Mouse (Mus musculus): Measurements from ENCODE around the gene Sycp2. TPM values are rescaled to one million over a fixed set of nuclear protein-coding genes. Genes with fewer than 3 reads are reported as not detected.
"Not testable (repeated sequence)": the region's sequence is repeated elsewhere in the genome, so short reads cannot be mapped to it uniquely, and the experiment has no call there.

The Sycp2 gene
- polyA plus RNA-seq, 1 experiment from 2014 or later: 0.10 TPM

GRCm38 (mm10) chr2:178409024-178409423, 1.5 kb upstream of the Sycp2 start:
- H3K9ac ChIP-seq (replicated peaks; ENCODE audit: low read depth): no peak overlapping the region
- WGBS: 12% methylated on average over 1 of the region's 1 CpGs
- no peak for TF ChIP-seq EP300 (IDR thresholded peaks at IDR 0.05)
- TF ChIP-seq CTCF (IDR thresholded peaks at IDR 0.05): no peak
- no peak overlapping the region for H3K27ac ChIP-seq (ENCODE audit: low read length)
- H3K36me3 ChIP-seq (ENCODE audit: insufficient read depth, low read length): no peaks in the 10 kb centered on the region
- no peak overlapping the region for H3K4me2 ChIP-seq (replicated peaks; ENCODE audit: low read depth, low read length)
- H3K4me3 ChIP-seq (ENCODE audit: low read depth, low read length): no peak overlapping the region
- peaks cover 7% of the 10 kb centered on the region for H3K4me1 ChIP-seq (ENCODE audit: insufficient read depth, low read depth, low read length)
- H3K27me3 ChIP-seq (replicated peaks; ENCODE audit: insufficient read depth, low read length): 0 out of 2 replicates have a peak, but pooled peaks cover 2% of the 10 kb centered on the region
- DNase-seq (ENCODE audit: low spot score) (peak; percentile 55), ATAC-seq (no peak)
- H3K9me3 ChIP-seq (ENCODE audit: low read length): no peaks in the 10 kb centered on the region

DNA sequence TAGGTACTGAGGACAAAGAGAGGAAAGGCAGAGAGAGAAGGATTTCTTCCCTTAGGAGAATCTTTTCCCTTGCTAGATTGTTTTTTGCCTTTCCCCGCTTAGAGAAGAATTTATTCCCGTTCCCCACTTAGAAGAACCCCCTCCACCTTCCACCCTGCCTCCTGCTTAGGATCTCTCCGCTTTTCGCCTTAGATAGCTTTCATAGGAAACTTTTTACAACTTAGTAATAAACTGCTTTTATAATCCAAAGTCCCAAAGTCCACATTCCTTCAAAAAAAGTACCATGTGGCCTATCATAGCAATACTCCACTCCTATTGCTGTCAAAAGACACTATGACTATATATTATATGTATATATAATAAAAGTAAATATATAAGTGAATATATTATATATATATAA, 64.9 kb downstream of the Sycp2 start:
- Histone ChIP-seq H3K4me2 (replicated peaks; ENCODE audit: low read depth, low read length) (no peak overlapping the region), H3K4me1 (ENCODE audit: insufficient read depth, low read depth, low read length) (no peaks in the 10 kb centered on the region), H3K27me3 (replicated peaks; ENCODE audit: insufficient read depth, low read length) (no peaks in the 10 kb centered on the region), H3K9ac (replicated peaks; ENCODE audit: low read depth) (no peak overlapping the region), H3K36me3 (ENCODE audit: insufficient read depth, low read length) (no peaks in the 10 kb centered on the region), H3K9me3 (ENCODE audit: low read length) (no peaks in the 10 kb centered on the region), H3K27ac (ENCODE audit: low read length) (no peak overlapping the region), H3K4me3 (ENCODE audit: low read depth, low read length) (no peak overlapping the region)
- WGBS: 65% methylated on average over 4 of the region's 4 CpGs
- no peak for ATAC-seq
- DNase-seq (ENCODE audit: low spot score): no peak
- TF ChIP-seq EP300 (IDR thresholded peaks at IDR 0.05) (no peak), CTCF (IDR thresholded peaks at IDR 0.05) (no peak)

DNA sequence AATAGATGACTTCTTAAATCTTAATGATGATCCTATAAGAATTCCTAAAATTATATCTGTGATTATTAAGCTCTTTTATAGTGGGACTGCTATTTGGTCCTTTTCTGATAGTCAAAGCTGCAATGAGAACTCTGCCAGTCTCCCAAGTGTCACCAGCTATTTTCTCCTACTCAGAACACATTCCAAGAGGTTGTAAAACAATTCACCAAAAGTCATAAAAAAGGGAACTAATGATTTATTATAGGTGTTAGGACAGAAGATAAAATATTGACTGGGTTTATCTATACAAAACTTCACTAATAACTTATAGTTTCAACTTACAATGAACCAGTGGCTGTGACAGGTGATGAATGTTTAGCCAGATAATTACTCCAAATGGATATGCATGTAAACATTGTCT, 65.4 kb downstream of the Sycp2 start:
- H3K27ac ChIP-seq (ENCODE audit: low read length); H3K9me3 ChIP-seq (ENCODE audit: low read length); H3K4me2 ChIP-seq (replicated peaks; ENCODE audit: low read depth, low read length); H3K4me1 ChIP-seq (ENCODE audit: insufficient read depth, low read depth, low read length); H3K27me3 ChIP-seq (replicated peaks; ENCODE audit: insufficient read depth, low read length); H3K36me3 ChIP-seq (ENCODE audit: insufficient read depth, low read length); DNase-seq (ENCODE audit: low spot score); H3K4me3 ChIP-seq (ENCODE audit: low read depth, low read length); H3K9ac ChIP-seq (replicated peaks; ENCODE audit: low read depth); ATAC-seq: not testable (repeated sequence)

GRCm38 (mm10) chr2:178339044-178339443, 68.4 kb downstream of the Sycp2 start:
- ATAC-seq: no peak
- H3K9me3 ChIP-seq (ENCODE audit: low read length): no peaks in the 10 kb centered on the region
- no peak overlapping the region for H3K9ac ChIP-seq (replicated peaks; ENCODE audit: low read depth)
- 2% methylated on average over 2 of the region's 2 CpGs for WGBS
- DNase-seq (ENCODE audit: low spot score): no peak
- no peaks in the 10 kb centered on the region for H3K4me1 ChIP-seq (ENCODE audit: insufficient read depth, low read depth, low read length)
- TF ChIP-seq EP300 (IDR thresholded peaks at IDR 0.05) (no peak), CTCF (IDR thresholded peaks at IDR 0.05) (peak; percentile 54)
- no peaks in the 10 kb centered on the region for H3K27me3 ChIP-seq (replicated peaks; ENCODE audit: insufficient read depth, low read length)
- no peak overlapping the region for H3K4me2 ChIP-seq (replicated peaks; ENCODE audit: low read depth, low read length)
- H3K27ac ChIP-seq (ENCODE audit: low read length): no peak overlapping the region
- no peaks in the 10 kb centered on the region for H3K36me3 ChIP-seq (ENCODE audit: insufficient read depth, low read length)
- H3K4me3 ChIP-seq (ENCODE audit: low read depth, low read length): no peak overlapping the region

DNA sequence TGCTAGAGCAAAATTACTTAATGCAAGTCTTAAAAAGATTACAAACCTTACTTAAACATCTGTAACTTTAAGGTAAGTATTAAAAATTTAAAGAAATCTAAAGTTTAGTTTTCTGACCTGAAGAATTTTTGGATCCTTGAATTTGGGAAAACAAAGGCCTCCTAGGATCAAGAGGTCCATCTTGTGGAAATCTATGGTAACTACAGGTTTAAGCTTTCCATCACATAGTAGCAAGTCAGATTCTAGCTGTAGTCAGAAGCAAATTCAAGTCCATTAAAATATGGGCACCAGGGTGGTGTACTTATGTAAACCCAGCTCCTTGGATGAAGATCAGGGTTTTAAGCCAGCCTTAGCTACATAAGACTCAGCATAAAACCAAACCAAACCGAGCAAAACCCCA, 69.6 kb downstream of the Sycp2 start:
- DNase-seq (ENCODE audit: low spot score): peak; percentile 5
- WGBS: 29% methylated on average over 1 of the region's 1 CpGs

GRCm38 (mm10) chr2:178329986-178330385, 77.5 kb downstream of the Sycp2 start:
- H3K4me1 ChIP-seq (ENCODE audit: insufficient read depth, low read depth, low read length): no peaks in the 10 kb centered on the region
- no peaks in the 10 kb centered on the region for H3K36me3 ChIP-seq (ENCODE audit: insufficient read depth, low read length)
- TF ChIP-seq EP300 (IDR thresholded peaks at IDR 0.05): no peak
- no peak for TF ChIP-seq CTCF (IDR thresholded peaks at IDR 0.05)
- WGBS: 40% methylated on average over 1 of the region's 1 CpGs
- no peaks in the 10 kb centered on the region for H3K27me3 ChIP-seq (replicated peaks; ENCODE audit: insufficient read depth, low read length)
- no peak overlapping the region for H3K4me3 ChIP-seq (ENCODE audit: low read depth, low read length)
- H3K9ac ChIP-seq (replicated peaks; ENCODE audit: low read depth): no peak overlapping the region
- H3K9me3 ChIP-seq (ENCODE audit: low read length): no peaks in the 10 kb centered on the region
- H3K27ac ChIP-seq (ENCODE audit: low read length): no peak overlapping the region
- DNase-seq (ENCODE audit: low spot score) (peak; percentile 8), ATAC-seq (no peak)
- no peak overlapping the region for H3K4me2 ChIP-seq (replicated peaks; ENCODE audit: low read depth, low read length)

More for the DNA sequence above, 69.6 kb downstream of the Sycp2 start:
- ATAC-seq: no peak
- no peaks in the 10 kb centered on the region for H3K27me3 ChIP-seq (replicated peaks; ENCODE audit: insufficient read depth, low read length)
- H3K4me1 ChIP-seq (ENCODE audit: insufficient read depth, low read depth, low read length): no peaks in the 10 kb centered on the region
- no peak overlapping the region for H3K27ac ChIP-seq (ENCODE audit: low read length)
- no peak overlapping the region for H3K9ac ChIP-seq (replicated peaks; ENCODE audit: low read depth)
- no peak overlapping the region for H3K4me3 ChIP-seq (ENCODE audit: low read depth, low read length)
- H3K4me2 ChIP-seq (replicated peaks; ENCODE audit: low read depth, low read length): no peak overlapping the region
- no peaks in the 10 kb centered on the region for H3K9me3 ChIP-seq (ENCODE audit: low read length)
- H3K36me3 ChIP-seq (ENCODE audit: insufficient read depth, low read length): no peaks in the 10 kb centered on the region
- TF ChIP-seq EP300 (IDR thresholded peaks at IDR 0.05): no peak
- peak; percentile 53 for TF ChIP-seq CTCF (IDR thresholded peaks at IDR 0.05)

DNA sequence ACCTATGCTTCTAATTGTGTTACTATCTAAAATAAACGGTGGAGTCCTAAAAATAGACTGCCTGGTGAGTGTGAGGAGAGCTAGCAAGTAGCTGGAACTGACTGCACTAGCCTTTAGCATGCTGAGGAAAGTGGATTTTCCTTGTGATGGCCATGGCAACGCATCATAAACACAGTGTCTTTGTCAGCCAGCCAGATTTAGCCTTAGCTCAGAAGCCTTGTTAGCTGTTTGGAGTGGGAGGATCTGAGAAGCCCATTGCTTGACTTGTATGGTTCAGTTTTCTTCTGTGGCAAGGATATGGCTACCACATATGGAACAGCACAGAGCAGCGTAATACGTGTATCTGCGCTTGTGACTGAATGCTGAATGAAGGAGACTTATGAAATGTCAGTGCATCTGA, 77.9 kb downstream of the Sycp2 start:
- Histone ChIP-seq H3K27ac (ENCODE audit: low read length) (no peak overlapping the region), H3K4me2 (replicated peaks; ENCODE audit: low read depth, low read length) (no peak overlapping the region), H3K27me3 (replicated peaks; ENCODE audit: insufficient read depth, low read length) (no peaks in the 10 kb centered on the region), H3K4me3 (ENCODE audit: low read depth, low read length) (no peak overlapping the region), H3K9ac (replicated peaks; ENCODE audit: low read depth) (no peak overlapping the region), H3K4me1 (ENCODE audit: insufficient read depth, low read depth, low read length) (no peaks in the 10 kb centered on the region), H3K9me3 (ENCODE audit: low read length) (no peaks in the 10 kb centered on the region), H3K36me3 (ENCODE audit: insufficient read depth, low read length) (no peaks in the 10 kb centered on the region)
- DNase-seq (ENCODE audit: low spot score): no peak
- WGBS: 70% methylated on average over 5 of the region's 5 CpGs
- TF ChIP-seq EP300 (IDR thresholded peaks at IDR 0.05) (no peak), CTCF (IDR thresholded peaks at IDR 0.05) (no peak)
- ATAC-seq: no peak
